Mouse (Mus musculus): ENCODE measurements around the gene Spert.

DNA sequence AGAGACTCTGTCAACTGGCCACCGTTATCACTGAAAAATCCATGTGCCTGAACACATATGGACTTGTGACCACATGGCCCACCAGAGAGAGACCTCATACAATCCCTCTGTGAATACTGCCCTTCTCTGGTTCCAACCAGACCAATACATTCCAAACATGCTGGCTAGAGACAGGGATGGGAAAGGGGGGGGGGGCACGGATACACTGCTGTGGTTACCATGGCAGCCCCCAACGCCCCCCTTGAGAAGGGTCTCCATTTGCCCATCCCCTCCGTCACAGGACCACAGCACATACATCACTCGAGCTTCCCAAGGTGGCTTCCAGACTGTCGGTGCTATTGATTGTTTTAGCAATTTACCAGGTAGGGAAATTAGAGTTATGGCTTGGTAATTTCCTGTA, 23.5 kb upstream of the Spert start:
- TF ChIP-seq POLR2A (IDR thresholded peaks at IDR 0.05; ENCODE audit: borderline replicate concordance, control insufficient read depth, low read depth, low read length) (no peak), CTCF (IDR thresholded peaks at IDR 0.05; ENCODE audit: control insufficient read depth, insufficient read depth, low read length) (no peak)

All from bone marrow, adult 2 months (tissue).